Mouse (Mus musculus): ENCODE results near the gene Nlgn2.

DNA sequence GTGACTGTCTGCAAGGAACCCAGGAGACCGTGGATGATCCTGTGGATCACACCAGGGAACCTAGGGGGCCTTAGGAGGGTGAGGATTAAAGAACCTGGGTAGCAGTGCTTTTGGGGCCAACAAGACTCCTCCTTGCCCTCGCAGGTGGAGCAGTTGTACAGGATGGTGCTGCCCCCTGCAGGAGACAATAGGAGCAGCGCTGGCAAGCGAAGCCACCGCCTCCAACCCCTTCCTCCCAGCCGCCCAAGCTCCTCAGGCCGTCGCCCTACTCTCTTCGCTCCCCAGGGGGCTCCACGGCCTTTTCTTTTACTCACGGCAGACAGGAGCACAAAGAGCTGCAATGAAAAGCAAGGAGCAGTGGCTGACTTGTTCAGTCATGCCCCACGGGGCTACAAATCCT lies 39.3 kb upstream of the Nlgn2 start:
- no peak for TF ChIP-seq GATA1 (IDR thresholded peaks at IDR 0.05; ENCODE audit: low read length)
- no peak for TF ChIP-seq TAL1 (IDR thresholded peaks at IDR 0.05; ENCODE audit: low read length)
